Mouse (Mus musculus) lung, postnatal 0 days (tissue): ENCODE data around the gene Zfp600. TPM values are rescaled to one million over a fixed set of nuclear protein-coding genes. Genes with fewer than 3 reads are reported as not detected.
"Not testable (repeated sequence)": the region's sequence is repeated elsewhere in the genome, so short reads cannot be mapped to it uniquely, and the experiment has no call there.

Experiments
- ATAC-seq: fragments of 200-750 bp; cut with Nextera tagmentation; 2 replicates; pipeline ENCODE4 v1.8.0; 2017; ENCODE audit warnings: moderate library complexity
- DNase-seq: peaks from one replicate; pipeline ENCODE4 v3.0.0-alpha.2; 2016; ENCODE audit warnings: low spot score
- H3K27ac ChIP-seq: fragments of 300-500 bp; sonication (generic); 2 replicates; pipeline ENCODE4 v1.5.1; 2014; ENCODE audit warnings: antibody characterized with exemption, mild to moderate bottlenecking, low read length, mixed read lengths
- H3K27me3 ChIP-seq: fragments of 300-500 bp; sonication (generic); replicated peaks from 2 replicates; pipeline ENCODE4 v1.6.1; 2014; ENCODE audit warnings: low read length, mixed read lengths; ENCODE audit not compliant: insufficient read depth
- H3K36me3 ChIP-seq: fragments of 300-500 bp; sonication (generic); 2 replicates; pipeline ENCODE4 v1.6.1; 2014; ENCODE audit warnings: low read length, mixed read lengths; ENCODE audit not compliant: insufficient read depth
- H3K4me1 ChIP-seq: fragments of 300-500 bp; sonication (generic); 2 replicates; pipeline ENCODE4 v1.6.1; 2014; ENCODE audit warnings: antibody characterized with exemption, low read depth, low read length, mixed read lengths; ENCODE audit not compliant: insufficient read depth
- H3K4me2 ChIP-seq: fragments of 300-500 bp; sonication (generic); replicated peaks from 2 replicates; pipeline ENCODE4 v1.6.1; 2014; ENCODE audit warnings: low read depth, mild to moderate bottlenecking, low read length, moderate library complexity, mixed read lengths
- H3K4me3 ChIP-seq: fragments of 300-500 bp; sonication (generic); 2 replicates; pipeline ENCODE4 v1.5.1; 2014; ENCODE audit warnings: low read depth, low read length
- H3K9ac ChIP-seq: fragments of 300-500 bp; sonication (generic); replicated peaks from 2 replicates; pipeline ENCODE4 v1.6.1; 2014; ENCODE audit warnings: low read depth, mild to moderate bottlenecking
- H3K9me3 ChIP-seq: fragments of 300-500 bp; sonication (generic); 2 replicates; pipeline ENCODE4 v1.6.1; 2016; ENCODE audit warnings: low read length, mixed read lengths
- WGBS: fragments of 180-500 bp; shearing (Covaris S2); extraction: QIAGEN DNeasy Blood & Tissue Kit; methylation state at CpG from one replicate; pipeline ENCODE4 v1.1.7; 2014; 5-methylcytosine and 5-hydroxymethylcytosine counted together
- polyA plus RNA-seq: library from polyadenylated mRNA; unstranded; fragments of >200 nt; fragmentation: Nextera tagmentation; extraction: Ambion mirVana; gene quantifications from 2 replicates; pipeline ENCODE4 v1.2.1, GENCODE M21; 2015

Gene Zfp600
- polyA plus RNA-seq, 1 experiment from 2014 or later: not detected

DNA sequence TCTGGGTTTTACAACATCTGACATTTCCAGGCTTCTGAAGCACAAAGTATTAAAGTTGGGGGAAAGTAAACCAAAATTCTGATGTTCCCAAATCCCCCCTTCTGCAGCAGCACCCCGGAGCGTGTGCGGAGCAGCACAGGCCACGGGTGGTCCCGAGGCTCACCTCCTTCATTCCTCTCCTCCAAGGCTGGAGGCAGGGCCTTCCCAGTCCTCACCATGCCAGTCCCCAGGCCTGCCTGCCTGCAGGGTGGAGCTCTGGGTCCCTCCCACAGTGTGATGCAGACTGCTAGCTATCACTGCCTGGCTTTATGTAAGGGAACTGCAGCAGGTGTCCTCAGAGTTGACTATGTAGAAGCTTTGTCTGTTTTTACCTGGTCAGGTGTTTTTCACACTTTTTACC lies 85.5 kb downstream of the Zfp600 start:
- H3K4me3 ChIP-seq, H3K27ac ChIP-seq, H3K27me3 ChIP-seq, H3K9me3 ChIP-seq, ATAC-seq, H3K4me1 ChIP-seq, DNase-seq, H3K36me3 ChIP-seq, H3K4me2 ChIP-seq, H3K9ac ChIP-seq: not testable (repeated sequence)
- 62% methylated on average over 5 of the region's 5 CpGs for WGBS

Other genes starting within 250 kb of the Zfp600 start
- not detected in 2 replicates for gene Zfp987, start 59.5 kb upstream of the Zfp600 start, polyA plus RNA-seq